Mouse (Mus musculus) MEL (cell line): ENCODE data around the gene Slc4a2. TPM values are rescaled to one million over a fixed set of nuclear protein-coding genes. Genes with fewer than 3 reads are reported as not detected.

Experiments used
- DNase-seq: peaks from one replicate; pipeline ENCODE4 v3.0.0; 2011; ENCODE audit warnings: low read depth, low spot score
- H3K27ac ChIP-seq: 2 replicates; pipeline ENCODE4 v1.5.1; 2012; ENCODE audit warnings: low read depth, mild to moderate bottlenecking, control low read depth, low read length, moderate library complexity; ENCODE audit not compliant: control insufficient read depth
- H3K27me3 ChIP-seq, 2 experiments: fragments of 150-350 bp in 1 of 2; sonication (generic) in 1 of 2; 2 replicates each; pipeline ENCODE4 v1.6.1; 2012; ENCODE audit warnings: low read length in 2 of 2, mild to moderate bottlenecking in 2 of 2, improper control_type of control experiment in 1 of 2, moderate library complexity in 1 of 2; ENCODE audit not compliant: insufficient read depth in 2 of 2, control insufficient read depth in 1 of 2
- H3K36me3 ChIP-seq, 2 experiments: 2 replicates each; pipeline ENCODE4 v1.6.1; 2012 to 2014; ENCODE audit warnings: low read length in 2 of 2, improper control_type of control experiment in 1 of 2, inconsistent platforms in 1 of 2, mild to moderate bottlenecking in 1 of 2; ENCODE audit not compliant: insufficient read depth in 2 of 2, control insufficient read depth in 1 of 2
- H3K4me1 ChIP-seq, 2 experiments: fragments of 150-350 bp in 1 of 2; sonication (generic) in 1 of 2; 2 replicates each; pipeline ENCODE4 v1.6.1; 2012; ENCODE audit warnings: low read length in 2 of 2, improper control_type of control experiment in 1 of 2, mild to moderate bottlenecking in 1 of 2; ENCODE audit not compliant: insufficient read depth in 2 of 2, control insufficient read depth in 1 of 2
- H3K4me3 ChIP-seq, 2 experiments: fragments of 150-350 bp in 1 of 2; sonication (generic) in 1 of 2; 2 replicates each; pipeline ENCODE4 v1.5.1; 2012; ENCODE audit warnings: low read depth in 2 of 2, low read length in 2 of 2, mild to moderate bottlenecking in 2 of 2, moderate library complexity in 2 of 2, control low read depth in 1 of 2, improper control_type of control experiment in 1 of 2; ENCODE audit not compliant: control insufficient read depth in 1 of 2, insufficient read depth in 1 of 2
- H3K79me2 ChIP-seq: 2 replicates; pipeline ENCODE4 v1.6.1; 2012; ENCODE audit warnings: mild to moderate bottlenecking, low read length, moderate library complexity; ENCODE audit not compliant: control insufficient read depth, poor library complexity, insufficient read depth
- H3K9ac ChIP-seq: 2 replicates; pipeline ENCODE4 v1.6.1; 2012; ENCODE audit warnings: low read depth, mild to moderate bottlenecking, control low read depth, low read length, moderate library complexity; ENCODE audit not compliant: control insufficient read depth, poor library complexity, severe bottlenecking
- H3K9me3 ChIP-seq: fragments of 150-350 bp; sonication (generic); replicated peaks from 2 replicates; pipeline ENCODE4 v1.6.1; 2012; ENCODE audit warnings: mild to moderate bottlenecking, low read length, improper control_type of control experiment, moderate library complexity; ENCODE audit not compliant: insufficient read depth
- E2F4 ChIP-seq: IDR thresholded peaks from 2 replicates; pipeline ENCODE4 v1.6.1; 2011; ENCODE audit warnings: low read depth, low read length, improper control_type of control experiment, borderline replicate concordance
- JUND ChIP-seq: IDR thresholded peaks from 2 replicates; pipeline ENCODE4 v1.6.1; 2011; ENCODE audit warnings: low read depth, mild to moderate bottlenecking, improper control_type of control experiment, low read length
- MEF2A ChIP-seq: IDR thresholded peaks from 2 replicates; pipeline ENCODE4 v1.6.1; 2014; ENCODE audit warnings: low read depth, mild to moderate bottlenecking, inconsistent platforms, low read length, improper control_type of control experiment; ENCODE audit not compliant: poor library complexity, insufficient replicate concordance, severe bottlenecking; ENCODE audit errors: extremely low read depth
- MYC ChIP-seq: IDR thresholded peaks from 2 replicates; pipeline ENCODE4 v1.6.1; 2011; ENCODE audit warnings: low read depth, mild to moderate bottlenecking, low read length, improper control_type of control experiment, moderate library complexity
- RCOR1 ChIP-seq: IDR thresholded peaks from 2 replicates; pipeline ENCODE4 v1.6.1; 2012; ENCODE audit warnings: low read depth, mild to moderate bottlenecking, inconsistent platforms, low read length, improper control_type of control experiment
- SMC3 ChIP-seq: IDR thresholded peaks from 2 replicates; pipeline ENCODE4 v1.6.1; 2011; ENCODE audit warnings: low read depth, low read length, improper control_type of control experiment
- USF1 ChIP-seq: IDR thresholded peaks from 2 replicates; pipeline ENCODE4 v1.6.1; 2014; ENCODE audit warnings: low read depth, mild to moderate bottlenecking, inconsistent platforms, low read length, improper control_type of control experiment, moderate library complexity
- ZC3H11A ChIP-seq: IDR thresholded peaks from 2 replicates; pipeline ENCODE4 v1.6.1; 2012; ENCODE audit warnings: low read depth, mild to moderate bottlenecking, inconsistent platforms, low read length, improper control_type of control experiment
- polyA plus RNA-seq, 2 experiments: library from polyadenylated mRNA; stranded (reverse) in 1 of 2; unstranded in 1 of 2; fragments of >175 nt in 1 of 2; fragments of >200 nt in 1 of 2; gene quantifications; 2 replicates each; pipeline versions ENCODE4 v1.2.1 to v1.2.4; 2012; ENCODE audit warnings: low replicate concordance in 2 of 2, low read depth in 1 of 2; ENCODE audit not compliant: insufficient read length in 2 of 2, insufficient read depth in 1 of 2, missing spikeins in 1 of 2
- total RNA-seq: library from RNA; depleted of rRNA; stranded (reverse); fragments of 300-350 nt; gene quantifications from 2 replicates; pipeline ENCODE4 v1.2.3, GENCODE M21; 2012; rRNA removed

Gene Slc4a2
- total and polyA plus RNA-seq, 3 experiments = 20.9 to 56.3 TPM; not detected in 1

GRCm38 (mm10) chr5:24490413-24490920, 66.8 kb downstream of the Slc4a2 start:
- DNase-seq = no peak
- Histone ChIP-seq H3K4me3 (no peak overlapping the region), H3K9ac (no peak overlapping the region), H3K36me3 (peaks cover 0 to 30% of the 10 kb centered on the region in 2 experiments; a peak in 2 of 4 replicates), H3K4me1 (no peaks in the 10 kb centered on the region), H3K9me3 (no peaks in the 10 kb centered on the region), H3K79me2 (no peaks in the 10 kb centered on the region), H3K27me3 (no peaks in the 10 kb centered on the region), H3K27ac (no peak overlapping the region)
- TF ChIP-seq SMC3 = no peak
- no peak for TF ChIP-seq E2F4
- TF ChIP-seq RCOR1 = no peak
- no peak for TF ChIP-seq MYC
- TF ChIP-seq ZC3H11A = no peak
- TF ChIP-seq MEF2A = no peak
- no peak for TF ChIP-seq USF1
- no peak for TF ChIP-seq JUND

Other genes starting within 250 kb of the Slc4a2 start
- 1.8 and 2.0 TPM in 2 replicates for gene Kcnh2, start 72.2 kb upstream of the Slc4a2 start, total RNA-seq
- gene Kcnh2, start 72.2 kb upstream of the Slc4a2 start, polyA plus RNA-seq = 1 to 10 TPM in 1 of 2 experiments, not detected in 1; 6.8 TPM
- 2.0 and 3.9 TPM in 2 replicates for gene Nos3, start 59.0 kb upstream of the Slc4a2 start, total RNA-seq
- 1 to 10 TPM in 1 of 2 experiments, not detected in 1; 6.2 TPM for gene Nos3, start 59.0 kb upstream of the Slc4a2 start, polyA plus RNA-seq
- 30.2 and 41.2 TPM in 2 replicates for gene Atg9b, start 31.7 kb upstream of the Slc4a2 start, total RNA-seq
- gene Atg9b, start 31.7 kb upstream of the Slc4a2 start, polyA plus RNA-seq = 10 to 100 TPM in 1 of 2 experiments, not detected in 1; 41.5 TPM
- gene Abcb8, start 30.2 kb upstream of the Slc4a2 start, total RNA-seq = 72.4 and 76.9 TPM in 2 replicates
- gene Abcb8, start 30.2 kb upstream of the Slc4a2 start, polyA plus RNA-seq = 100 to 1,000 TPM in 1 of 2 experiments, not detected in 1; 124 TPM
- gene Asic3, start 10.4 kb upstream of the Slc4a2 start, total RNA-seq = 0.04 TPM in 1 of 2 replicates, not detected in the other
- under 1 TPM in 1 of 2 experiments, not detected in 1; 0.35 TPM for gene Asic3, start 10.4 kb upstream of the Slc4a2 start, polyA plus RNA-seq
- 18.2 and 24.8 TPM in 2 replicates for gene Cdk5, start 307 bp upstream of the Slc4a2 start, total RNA-seq
- gene Cdk5, start 307 bp upstream of the Slc4a2 start, polyA plus RNA-seq = 10 to 100 TPM in 1 of 2 experiments, not detected in 1; 82.6 TPM
- gene Fastk, start 21.4 kb downstream of the Slc4a2 start, total RNA-seq = 87.6 and 111 TPM in 2 replicates
- gene Fastk, start 21.4 kb downstream of the Slc4a2 start, polyA plus RNA-seq = 100 to 1,000 TPM; 228 to 273 TPM
- gene Tmub1, start 24.0 kb downstream of the Slc4a2 start, total RNA-seq = 16.4 and 17.8 TPM in 2 replicates
- gene Tmub1, start 24.0 kb downstream of the Slc4a2 start, polyA plus RNA-seq = 10 to 100 TPM in 1 of 2 experiments, not detected in 1; 36.0 TPM
- gene Agap3, start 28.3 kb downstream of the Slc4a2 start, total RNA-seq = 104 and 116 TPM in 2 replicates
- 100 to 1,000 TPM; 138 to 203 TPM for gene Agap3, start 28.3 kb downstream of the Slc4a2 start, polyA plus RNA-seq
- gene Gbx1, start 103.4 kb downstream of the Slc4a2 start, total RNA-seq = 0.08 and 0.36 TPM in 2 replicates
- gene Gbx1, start 103.4 kb downstream of the Slc4a2 start, polyA plus RNA-seq = under 1 TPM in 1 of 2 experiments, not detected in 1; 0.49 TPM
- gene Asb10, start 117.1 kb downstream of the Slc4a2 start, total RNA-seq = 0.12 and 0.13 TPM in 2 replicates
- gene Asb10, start 117.1 kb downstream of the Slc4a2 start, polyA plus RNA-seq = under 1 TPM in 1 of 2 experiments, not detected in 1; 0.32 TPM
- gene 4931409K22Rik, start 133.0 kb downstream of the Slc4a2 start, total RNA-seq = not detected in 2 replicates
- gene 4931409K22Rik, start 133.0 kb downstream of the Slc4a2 start, polyA plus RNA-seq = not detected
- 228 and 257 TPM in 2 replicates for gene Abcf2, start 153.6 kb downstream of the Slc4a2 start, total RNA-seq
- gene Abcf2, start 153.6 kb downstream of the Slc4a2 start, polyA plus RNA-seq = 100 to 1,000 TPM in 1 of 2 experiments, not detected in 1; 244 TPM
- 37.1 and 37.9 TPM in 2 replicates for gene Chpf2, start 162.9 kb downstream of the Slc4a2 start, total RNA-seq
- gene Chpf2, start 162.9 kb downstream of the Slc4a2 start, polyA plus RNA-seq = 10 to 100 TPM in 1 of 2 experiments, not detected in 1; 39.7 TPM
- 2.1 and 2.7 TPM in 2 replicates for gene Smarcd3, start 200.6 kb downstream of the Slc4a2 start, total RNA-seq
- gene Smarcd3, start 200.6 kb downstream of the Slc4a2 start, polyA plus RNA-seq = 10 to 100 TPM in 1 of 2 experiments, not detected in 1; 16.5 TPM